Mouse (Mus musculus) heart, adult 8-10 months (tissue): ENCODE results near the gene Abhd17a. TPM values are rescaled to one million over a fixed set of nuclear protein-coding genes. Genes with fewer than 3 reads are reported as not detected.
"Not testable (repeated sequence)": the region's sequence is repeated elsewhere in the genome, so short reads cannot be mapped to it uniquely, and the experiment has no call there.

Source experiments
- DNase-seq: peaks from one replicate; pipeline ENCODE4 v3.0.0; 2022; ENCODE audit warnings: low spot score
- total RNA-seq, 4 experiments: library from RNA; stranded (reverse); gene quantifications; 2 replicates each; pipeline ENCODE4 v1.2.4; 2022

The Abhd17a gene
- total RNA-seq, 4 experiments from 2014 or later: 44.7 to 48.1 (median 46.9) TPM

GRCm38 (mm10) chr10:80609269-80609924 lies 19.3 kb upstream of the Abhd17a start:
- no peak for DNase-seq

- DNase-seq: no peak
Measured at GRCm38 (mm10) chr10:80608435-80608834, 18.3 kb upstream of the Abhd17a start.

- no peak for DNase-seq
Measured at GRCm38 (mm10) chr10:80606737-80607350, 16.7 kb upstream of the Abhd17a start.

- DNase-seq: no peak
Measured at GRCm38 (mm10) chr10:80606306-80606705, 16.2 kb upstream of the Abhd17a start.

GRCm38 (mm10) chr10:80605721-80606120 lies 15.6 kb upstream of the Abhd17a start, which contains the start of gene Gm49322:
TSS of gene Gm49322 (plus strand) at chr10:80606021.
- DNase-seq: not testable (repeated sequence)

- no peak for DNase-seq
Measured at GRCm38 (mm10) chr10:80604988-80605387, 14.8 kb upstream of the Abhd17a start.

GRCm38 (mm10) chr10:80604001-80604509 lies 13.9 kb upstream of the Abhd17a start:
- no peak for DNase-seq

- DNase-seq: no peak
Measured at GRCm38 (mm10) chr10:80603364-80603763, 13.2 kb upstream of the Abhd17a start.

GRCm38 (mm10) chr10:80602698-80603325 lies 12.7 kb upstream of the Abhd17a start, which contains the start of the genes Scamp4 and Adat3:
TSS of gene Scamp4 (plus strand) at chr10:80602872.
TSS of gene Adat3 (plus strand) at chr10:80602880.
- peak; percentile 95 for DNase-seq

GRCm38 (mm10) chr10:80596318-80596717 lies 6.2 kb upstream of the Abhd17a start:
- no peak for DNase-seq

GRCm38 (mm10) chr10:80589127-80589878 lies 838 bp downstream of the Abhd17a start:
- no peak for DNase-seq

- peak; percentile 78 for DNase-seq
Measured at GRCm38 (mm10) chr10:80587305-80587657, 2.9 kb downstream of the Abhd17a start.

- no peak for DNase-seq
Measured at GRCm38 (mm10) chr10:80586407-80587304, 3.5 kb downstream of the Abhd17a start.

GRCm38 (mm10) chr10:80585581-80585980 lies 4.6 kb downstream of the Abhd17a start:
- no peak for DNase-seq

GRCm38 (mm10) chr10:80584642-80585552 lies 5.2 kb downstream of the Abhd17a start:
- DNase-seq: no peak

GRCm38 (mm10) chr10:80584045-80584488 lies 6.1 kb downstream of the Abhd17a start:
- no peak for DNase-seq

- DNase-seq: no peak
Measured at GRCm38 (mm10) chr10:80583047-80583446, 7.1 kb downstream of the Abhd17a start.

GRCm38 (mm10) chr10:80578911-80579310 lies 11.2 kb downstream of the Abhd17a start:
- DNase-seq: no peak

- DNase-seq: peak; percentile 83
Measured at GRCm38 (mm10) chr10:80578131-80578750, 11.9 kb downstream of the Abhd17a start.
